Mouse (Mus musculus): ENCODE results near the gene Egln3.

Gene Egln3

DNA sequence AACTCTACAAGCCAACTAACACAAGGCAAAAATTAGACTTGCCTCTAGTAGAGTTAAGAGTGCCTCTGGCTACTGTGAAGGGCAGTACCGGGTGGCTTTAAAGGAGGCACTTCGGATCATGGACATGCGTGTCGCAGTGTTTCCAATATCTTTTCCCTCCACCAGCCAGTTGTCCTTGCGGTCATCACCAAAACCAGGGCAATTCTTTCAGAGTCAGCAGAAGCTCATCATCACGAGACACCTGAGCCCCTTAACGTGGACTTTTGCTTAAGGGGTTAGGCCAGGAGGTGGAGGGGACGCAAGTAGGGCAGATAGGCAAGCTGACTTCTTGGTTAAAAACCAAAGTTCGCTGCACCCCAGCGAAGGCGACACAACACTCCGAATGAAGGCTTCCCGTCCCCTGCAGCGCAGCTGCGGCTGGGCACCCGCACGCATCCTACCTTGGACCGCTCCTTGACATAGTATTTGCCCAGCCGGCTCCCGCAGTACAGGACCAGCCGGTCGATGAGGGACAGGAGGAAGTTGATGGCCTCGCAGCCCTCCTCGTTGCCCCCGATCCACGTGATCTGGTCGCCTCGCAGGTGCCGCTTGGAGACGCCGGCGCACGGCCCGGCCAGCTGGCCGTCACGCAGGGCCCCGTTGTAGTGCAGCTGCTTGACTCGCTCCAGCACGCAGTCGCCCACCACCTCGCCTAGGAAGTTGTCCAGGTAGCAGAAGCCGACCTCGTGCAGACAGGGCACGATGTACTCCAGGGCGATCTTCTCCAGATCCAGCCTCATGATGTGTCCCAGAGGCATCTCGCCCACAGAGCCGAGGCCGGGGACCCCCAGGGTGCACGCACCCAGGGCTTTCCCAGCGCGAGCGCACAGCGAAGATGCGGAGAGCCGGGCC lies 650 bp downstream of the Egln3 start:
- peak; percentile 50 for DNase-seq (ENCODE audit: low read depth, low spot score)

DNA sequence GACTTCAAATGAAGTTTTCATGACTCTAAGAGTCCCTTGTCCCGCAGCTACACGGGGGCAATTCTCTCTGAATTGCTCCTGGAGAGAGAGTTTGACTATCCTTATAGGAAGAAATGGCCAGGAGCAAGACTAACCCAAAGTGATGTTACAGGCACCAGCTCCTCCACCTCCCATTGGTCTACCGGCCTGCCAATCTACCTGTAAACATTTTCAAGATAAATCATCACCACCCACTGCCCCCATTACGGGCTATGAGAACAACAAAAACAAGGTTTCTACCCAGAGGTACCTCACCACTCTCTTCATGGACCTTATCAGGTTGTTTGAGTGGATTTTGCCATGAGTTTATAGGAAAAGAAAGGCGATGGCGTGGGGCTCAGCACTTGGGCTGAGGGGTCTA lies 1.4 kb downstream of the Egln3 start:
- DNase-seq (ENCODE audit: low read depth, low spot score), result peak; percentile 51

DNA sequence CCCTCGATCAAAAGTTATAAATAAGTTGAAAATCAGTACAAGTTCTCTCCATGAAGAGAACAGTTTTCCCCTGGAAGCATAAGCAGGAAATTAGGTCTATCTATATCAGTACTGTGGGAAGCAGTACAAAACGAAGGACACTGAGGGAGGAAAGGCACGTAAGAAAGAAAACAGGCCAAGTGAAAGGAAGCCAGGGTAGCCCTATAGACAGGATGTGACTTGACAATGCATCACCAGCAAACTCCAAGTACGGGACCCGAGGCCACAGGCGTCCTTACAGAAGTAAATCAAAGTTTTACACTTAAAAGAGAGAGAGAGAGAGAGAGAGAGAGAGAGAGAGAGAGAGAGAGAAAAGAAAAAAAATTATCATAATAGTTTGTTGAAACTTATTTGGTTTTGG lies 2.8 kb downstream of the Egln3 start:
- no peak for DNase-seq (ENCODE audit: low read depth, low spot score)

DNA sequence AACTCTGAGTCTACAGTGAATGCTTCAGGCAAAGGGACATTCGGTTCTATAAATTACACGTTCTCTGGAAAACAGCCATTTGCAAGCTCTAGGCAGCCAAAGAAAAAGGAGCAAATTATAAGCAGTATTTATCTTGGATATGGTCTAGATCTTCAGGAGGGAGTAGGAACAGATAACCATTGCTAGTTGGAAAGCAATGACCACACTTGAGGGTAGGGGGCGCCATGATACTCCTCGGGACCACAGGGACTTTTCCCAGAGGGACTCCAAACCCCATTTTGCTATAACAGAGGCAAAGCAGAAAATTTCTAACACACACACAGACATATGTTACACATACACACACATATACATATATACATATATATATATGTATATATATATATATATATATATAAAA lies 3.5 kb downstream of the Egln3 start:
- DNase-seq (ENCODE audit: low read depth, low spot score), result peak; percentile 54

DNA sequence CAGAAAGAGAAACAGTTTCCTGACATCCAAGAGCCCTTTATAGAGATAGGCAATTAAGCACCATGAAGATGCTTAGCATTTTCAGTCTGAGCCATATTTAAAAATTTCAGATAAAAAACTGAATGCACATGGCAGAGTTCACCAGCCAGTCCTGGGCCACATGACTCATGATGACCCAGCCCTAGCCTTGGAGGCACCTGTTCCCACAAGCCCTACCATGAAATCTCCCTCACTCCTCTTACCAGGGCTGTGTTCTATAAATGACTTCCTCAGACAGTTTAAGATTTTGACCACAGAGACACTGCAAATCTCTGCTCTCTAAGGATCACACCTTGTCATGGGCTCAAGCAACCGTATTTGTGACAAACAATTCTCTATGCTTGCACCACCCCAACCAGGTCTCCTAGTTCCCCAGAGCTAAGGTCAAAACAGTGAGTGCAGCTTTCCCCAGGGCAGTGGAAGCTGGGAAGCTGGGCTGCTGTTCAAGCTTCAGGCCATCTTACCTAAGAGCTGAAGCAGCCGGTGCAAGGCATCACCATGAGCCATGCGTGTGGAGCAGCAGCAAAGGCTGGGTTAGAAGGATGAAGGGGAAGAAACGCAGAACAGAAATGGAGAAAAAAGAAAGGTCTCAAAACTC lies 5.3 kb downstream of the Egln3 start:
- no peak for DNase-seq (ENCODE audit: low read depth, low spot score)

DNA sequence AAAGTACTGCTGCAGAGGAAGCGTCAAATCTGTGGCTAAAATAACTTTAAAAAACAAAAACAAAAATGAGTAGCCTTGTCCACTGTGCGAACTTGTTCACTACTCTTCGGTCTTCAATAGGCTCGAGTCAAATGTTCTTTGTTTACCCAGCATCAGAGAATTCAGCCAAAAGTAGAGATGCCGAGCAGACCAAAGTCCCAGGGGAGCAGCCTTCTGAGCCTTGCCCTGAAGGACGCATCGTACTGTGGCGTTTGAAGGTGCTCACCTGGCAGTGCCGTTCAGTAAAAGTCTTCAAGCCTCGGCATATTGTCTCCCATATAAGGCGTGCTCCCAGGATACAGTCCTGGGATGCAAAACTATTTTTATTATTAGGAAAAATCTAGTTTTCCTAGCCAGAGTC lies 5.8 kb downstream of the Egln3 start:
- no peak for DNase-seq (ENCODE audit: low read depth, low spot score)

DNA sequence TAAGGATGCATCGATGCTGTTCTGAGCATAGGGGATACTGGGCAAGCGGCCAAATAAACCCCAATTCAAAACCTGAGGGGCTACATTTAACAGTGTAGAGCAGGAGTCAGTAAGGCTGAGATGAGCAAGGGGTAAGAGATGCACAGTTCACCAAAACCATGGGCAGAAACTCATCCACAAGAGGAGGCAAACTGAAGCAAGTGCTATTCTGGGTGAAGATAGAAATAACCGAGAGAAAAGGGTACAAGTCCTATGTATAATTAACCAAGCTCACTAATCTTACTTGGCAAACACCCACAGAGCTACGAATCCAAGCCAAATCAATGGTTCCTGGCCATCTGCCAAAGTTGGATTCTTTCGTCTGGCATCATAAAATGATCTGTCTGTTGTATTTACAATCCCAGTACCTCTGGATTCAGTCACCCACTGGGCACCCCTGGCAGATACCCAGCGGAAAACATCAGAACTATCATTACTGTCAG lies 6.3 kb downstream of the Egln3 start:
- DNase-seq (ENCODE audit: low read depth, low spot score), result no peak

DNA sequence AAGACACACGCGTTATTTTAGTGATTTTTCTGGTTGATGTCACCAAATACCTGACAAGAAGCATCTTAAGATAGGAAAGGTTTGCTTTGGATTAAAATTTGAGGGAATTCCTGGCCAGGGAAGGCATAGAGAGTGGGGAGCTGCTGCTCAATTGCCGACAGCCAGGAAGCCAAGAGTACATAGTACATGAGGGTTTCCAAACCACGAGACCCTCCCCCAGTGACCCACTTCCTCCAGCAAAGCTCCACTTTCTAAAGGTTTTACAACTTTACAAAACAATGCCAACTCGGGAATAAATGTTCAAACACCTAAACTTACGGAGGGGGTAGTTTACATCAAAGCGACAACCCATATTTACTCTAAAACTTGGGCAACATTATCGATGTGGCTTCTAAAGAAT lies 6.8 kb downstream of the Egln3 start:
- DNase-seq (ENCODE audit: low read depth, low spot score), result no peak

DNA sequence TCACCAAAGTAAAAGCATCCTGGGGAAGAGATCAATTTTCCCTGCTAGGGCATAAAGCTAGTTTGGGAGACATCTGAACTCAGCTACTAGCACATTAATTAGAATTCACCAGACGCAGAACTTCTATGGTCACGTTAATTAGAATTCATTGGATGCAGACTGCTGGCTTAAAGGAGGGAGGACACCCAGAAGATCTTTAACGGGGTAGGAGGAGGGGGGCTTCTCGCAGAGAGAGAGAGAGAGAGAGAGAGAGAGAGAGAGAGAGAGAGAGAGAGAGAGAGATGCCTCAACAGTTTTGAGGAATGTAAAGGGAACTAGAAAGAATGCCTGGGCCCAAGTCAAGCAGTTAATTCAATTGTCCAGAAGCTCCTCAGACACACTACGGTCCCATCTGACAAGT lies 9.5 kb downstream of the Egln3 start:
- DNase-seq (ENCODE audit: low read depth, low spot score), result no peak

DNA sequence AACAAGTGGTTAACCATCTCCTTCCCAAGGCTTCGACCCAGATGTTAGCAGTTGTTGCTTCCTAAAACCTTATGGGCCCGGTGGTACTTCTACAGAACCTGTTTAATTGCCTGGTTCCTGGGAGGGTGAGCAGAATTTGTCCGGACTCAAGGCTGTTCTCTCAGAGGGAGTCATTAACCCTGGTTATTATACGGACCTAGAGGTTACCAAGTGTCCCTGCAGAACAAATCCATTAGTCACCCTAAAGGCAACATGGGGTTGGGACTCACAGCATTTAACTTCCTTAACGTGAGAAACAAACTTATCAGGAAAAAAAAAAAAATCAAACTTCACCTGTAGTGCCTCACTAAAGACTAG lies 11.4 kb downstream of the Egln3 start:
- no peak for DNase-seq (ENCODE audit: low read depth, low spot score)

DNA sequence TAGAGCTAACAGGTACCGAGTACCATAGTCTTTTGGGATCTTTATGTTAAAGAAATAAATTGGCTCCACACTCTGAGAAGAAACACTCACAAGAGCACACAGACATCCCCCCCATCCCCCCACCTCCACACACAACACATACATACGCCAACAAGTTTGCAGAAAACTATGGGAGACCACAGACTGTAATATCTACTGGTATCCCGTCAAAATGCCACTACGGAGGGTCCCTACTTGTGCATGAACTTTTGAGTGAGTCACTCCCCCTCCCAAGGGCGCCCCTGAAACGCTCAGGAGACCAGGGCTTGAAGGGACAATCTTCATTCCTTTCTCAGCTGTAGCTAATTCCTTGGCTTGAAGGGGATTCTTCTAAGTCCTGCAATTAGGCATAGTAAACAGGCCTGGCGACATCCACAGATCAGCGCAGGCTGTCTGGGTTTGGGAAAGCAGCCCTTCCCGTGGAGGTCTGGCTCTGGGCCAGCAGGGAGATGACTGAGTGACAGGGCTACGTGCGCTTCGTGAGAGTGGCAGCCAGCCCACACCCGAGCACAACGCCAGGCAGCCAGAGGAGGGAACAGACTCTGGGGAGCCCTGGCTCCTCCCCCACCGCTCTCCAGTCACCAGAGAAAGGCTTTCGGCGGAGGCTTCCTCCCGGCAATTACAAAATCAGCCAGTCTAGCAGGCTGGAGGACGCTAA lies 11.9 kb downstream of the Egln3 start:
- DNase-seq (ENCODE audit: low read depth, low spot score), result peak; percentile 79

DNA sequence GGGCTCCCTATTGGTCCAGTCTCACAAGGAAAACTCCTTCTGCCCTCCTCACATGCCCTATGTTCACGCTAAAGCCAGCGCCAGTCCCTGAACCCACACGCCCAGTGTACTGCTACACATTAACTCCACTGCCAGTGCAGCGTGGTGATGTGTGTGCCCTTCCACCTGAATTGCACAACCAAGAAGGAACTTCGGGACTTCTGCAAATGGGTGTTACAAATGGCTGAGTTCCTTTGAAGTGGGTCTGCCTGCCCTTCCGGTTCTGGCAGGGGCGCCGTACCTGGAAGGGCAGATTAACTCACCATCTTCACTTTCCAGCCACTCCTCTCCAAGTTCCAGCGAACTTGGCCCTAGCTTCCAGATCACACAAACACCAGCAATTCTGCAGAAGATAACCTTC lies 12.5 kb downstream of the Egln3 start:
- DNase-seq (ENCODE audit: low read depth, low spot score), result no peak

DNA sequence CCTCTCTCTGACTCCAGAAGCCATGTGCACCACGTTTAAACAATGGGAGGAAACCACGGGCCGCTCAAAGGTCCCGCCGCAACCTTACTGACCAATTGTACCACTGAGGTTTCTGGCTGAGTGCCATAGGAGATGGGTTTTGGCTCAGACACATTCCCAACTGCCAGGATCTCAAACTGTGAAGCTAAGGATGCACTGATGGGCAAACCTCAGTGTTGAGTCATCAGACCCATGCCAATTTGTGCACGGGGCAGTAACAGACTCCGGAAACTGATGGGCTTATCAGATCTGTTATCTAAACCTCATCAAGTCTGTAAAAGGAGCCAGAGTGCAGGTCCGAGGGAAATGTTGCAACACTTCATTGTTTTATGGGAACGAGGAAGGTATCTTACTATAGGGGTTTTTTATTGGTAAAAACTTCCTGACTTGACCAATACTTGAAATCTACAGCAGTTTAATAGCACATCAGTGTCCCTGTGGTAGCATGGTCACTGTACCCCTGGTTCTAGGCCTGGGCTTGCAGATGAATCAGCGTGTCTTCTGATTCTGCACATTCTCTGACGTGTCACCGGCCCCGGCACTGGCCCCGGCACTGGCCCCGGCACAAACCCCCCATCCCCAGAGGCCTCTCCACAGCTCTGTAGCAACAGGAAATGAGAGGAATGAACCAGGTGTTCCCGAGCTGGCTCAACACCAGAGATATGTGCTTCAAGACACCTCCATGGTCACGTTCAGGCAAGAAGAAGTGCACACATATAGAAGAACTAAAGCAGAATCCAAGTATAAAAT lies 15.7 kb downstream of the Egln3 start:
- DNase-seq (ENCODE audit: low read depth, low spot score), result no peak

DNA sequence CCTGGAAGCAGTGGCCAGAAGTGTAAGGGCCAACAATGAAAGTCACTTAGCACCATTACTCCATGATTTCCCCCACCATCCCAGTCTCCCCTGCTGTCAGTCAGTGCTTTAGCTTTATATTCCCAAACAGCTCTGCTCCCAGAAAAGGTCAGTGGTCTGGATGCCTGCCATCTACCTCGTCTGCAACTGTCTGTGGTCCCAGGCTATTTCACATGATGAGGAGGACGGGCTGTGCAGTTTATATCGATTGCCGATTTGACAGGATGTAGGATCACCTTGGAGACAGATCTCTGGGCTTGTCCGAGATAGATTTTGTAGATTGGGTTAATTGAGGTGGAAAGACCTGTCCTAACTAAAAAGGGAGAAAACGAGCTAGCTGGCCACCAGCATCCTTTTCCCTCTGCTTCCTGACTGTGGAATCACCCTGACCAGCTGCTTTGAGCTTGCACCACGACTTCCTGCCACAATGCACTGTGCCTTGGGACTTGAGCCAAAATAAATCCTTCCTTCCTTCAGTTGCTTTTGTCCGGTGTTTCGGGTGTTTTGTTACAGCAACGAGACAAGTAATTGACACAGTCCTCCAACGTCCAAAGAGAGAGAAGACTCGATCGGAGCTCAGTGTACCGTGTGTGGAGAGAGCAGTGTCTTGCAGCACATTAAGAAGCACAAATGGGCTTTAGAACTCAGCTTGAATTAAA lies 16.6 kb downstream of the Egln3 start:
- DNase-seq (ENCODE audit: low read depth, low spot score), result no peak

DNA sequence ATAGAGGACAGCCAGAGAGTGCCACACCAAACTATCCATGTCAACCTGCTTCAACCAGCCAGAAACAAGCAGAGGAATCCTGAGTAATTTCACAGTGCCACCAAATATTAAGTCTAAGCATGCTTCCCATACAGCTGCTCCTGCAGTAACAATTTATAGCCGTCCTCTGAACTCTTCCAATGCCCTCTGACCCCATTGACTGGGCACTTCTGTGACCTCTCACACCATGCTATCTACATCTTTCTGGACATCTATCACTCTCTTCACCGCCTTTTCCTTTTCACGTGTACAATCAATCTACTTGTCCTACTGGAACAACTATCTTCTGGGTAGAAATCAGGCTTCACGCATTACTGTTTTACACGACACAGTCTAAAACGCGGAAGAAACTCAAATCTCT lies 19.4 kb downstream of the Egln3 start:
- no peak for DNase-seq (ENCODE audit: low read depth, low spot score)

DNA sequence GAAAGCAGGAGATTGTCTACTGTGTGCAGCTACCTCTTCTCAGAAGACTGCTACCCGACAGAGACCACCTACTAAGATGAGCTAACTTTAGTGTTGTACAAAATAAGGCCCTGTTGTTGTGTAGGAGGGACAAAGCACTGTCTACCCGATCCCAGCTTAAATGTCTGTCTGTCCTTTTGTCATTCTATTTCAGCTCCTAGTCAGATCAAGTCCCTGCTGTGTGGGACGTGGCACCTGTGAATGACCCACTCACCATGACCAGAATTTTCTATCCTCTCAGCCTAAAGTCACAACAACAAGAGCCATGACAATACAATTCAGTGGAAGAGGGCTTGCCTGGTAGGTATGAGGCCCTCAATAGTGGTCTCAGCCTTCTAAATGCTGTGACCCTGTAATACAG lies 25.3 kb downstream of the Egln3 start:
- DNase-seq (ENCODE audit: low read depth, low spot score), result peak; percentile 89

DNA sequence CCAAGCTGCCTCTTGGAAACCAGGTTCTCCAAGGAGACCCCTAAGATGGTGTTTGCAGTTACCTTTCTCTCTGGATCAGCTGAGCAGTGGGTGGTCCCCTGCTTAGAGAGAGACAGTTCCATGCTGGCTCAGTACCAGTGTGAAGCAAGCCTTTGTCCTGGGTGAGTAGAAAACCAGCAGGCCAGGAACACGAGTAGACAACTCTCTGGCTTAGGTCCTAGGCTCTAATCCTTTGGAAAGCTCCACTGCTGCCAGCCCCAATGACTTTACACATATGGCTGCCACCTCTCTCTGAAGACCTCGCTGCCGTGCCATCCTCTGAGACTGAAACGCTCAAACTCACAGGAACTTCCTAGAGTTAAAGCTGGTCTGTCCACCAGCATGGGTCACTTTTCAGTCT lies 34.9 kb downstream of the Egln3 start:
- DNase-seq (ENCODE audit: low read depth, low spot score), result no peak

DNA sequence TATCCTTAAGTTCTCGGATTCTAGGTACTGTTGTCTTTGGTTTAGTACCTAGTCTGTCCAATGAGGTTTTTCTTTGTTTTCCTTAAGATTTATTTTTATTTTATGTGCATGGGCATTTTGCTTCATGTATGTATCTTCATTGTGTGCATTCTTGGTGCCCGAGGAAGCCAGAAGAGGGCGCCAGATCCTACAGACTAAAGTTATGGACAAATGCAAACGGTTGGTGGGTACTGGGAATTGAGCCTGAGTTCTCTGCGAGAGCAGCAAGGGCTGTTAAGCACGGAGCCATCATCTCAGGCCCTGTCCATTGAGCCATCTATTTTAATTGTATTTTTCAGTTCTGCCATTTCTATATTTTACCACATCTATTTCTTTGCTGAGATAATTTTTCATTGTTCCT lies 35.9 kb downstream of the Egln3 start:
- DNase-seq (ENCODE audit: low read depth, low spot score), result peak; percentile 64

DNA sequence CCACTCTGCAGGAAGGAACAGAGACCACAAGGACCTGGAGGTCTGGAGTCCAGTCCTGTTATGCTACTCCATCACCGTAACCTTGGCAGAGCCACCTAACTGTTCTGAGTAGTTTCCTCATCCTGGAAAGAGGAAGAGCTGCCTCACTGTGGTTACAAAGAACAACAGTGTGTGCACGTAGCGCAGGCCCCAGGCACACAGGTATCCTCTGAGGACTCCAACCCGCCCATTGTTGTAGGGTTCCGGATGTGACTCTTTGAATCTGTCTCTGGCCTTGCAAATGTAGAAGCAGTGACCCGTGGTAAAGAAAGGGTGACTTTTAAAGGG lies 39.0 kb downstream of the Egln3 start:
- peak; percentile 85 for DNase-seq (ENCODE audit: low read depth, low spot score)

DNA sequence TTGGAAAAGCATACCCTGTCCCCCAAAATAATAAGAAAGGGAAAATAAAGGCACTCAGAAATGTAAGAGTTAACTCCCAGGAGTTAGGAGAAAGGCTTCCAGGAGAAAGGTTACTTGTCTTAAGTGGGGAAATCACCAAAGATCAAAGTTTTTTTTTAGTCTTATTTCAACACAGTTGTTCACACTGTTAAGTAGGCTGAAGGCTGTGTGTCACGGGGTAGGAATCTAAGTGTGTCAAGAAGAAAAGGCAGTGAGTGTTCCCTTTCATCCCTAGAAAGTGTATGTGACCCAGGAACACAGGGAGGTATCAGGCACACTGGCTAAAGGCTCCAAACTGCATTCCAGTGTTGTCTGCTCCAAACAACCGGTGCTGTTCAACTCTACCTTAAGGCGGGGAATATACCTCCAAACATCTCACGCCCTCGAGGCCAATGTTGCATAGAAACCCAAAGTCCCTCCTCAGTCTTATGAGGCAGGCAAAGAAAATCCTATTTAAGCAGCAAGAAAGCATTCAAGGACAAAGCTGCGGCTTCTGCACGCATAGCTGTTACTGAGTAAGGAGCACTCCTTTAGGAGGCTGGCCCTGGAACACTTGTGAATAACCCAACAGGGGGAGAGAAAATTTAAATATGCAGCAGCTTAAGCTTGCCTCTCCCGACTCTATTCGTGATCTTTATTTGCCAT lies 39.5 kb downstream of the Egln3 start:
- no peak for DNase-seq (ENCODE audit: low read depth, low spot score)

DNA sequence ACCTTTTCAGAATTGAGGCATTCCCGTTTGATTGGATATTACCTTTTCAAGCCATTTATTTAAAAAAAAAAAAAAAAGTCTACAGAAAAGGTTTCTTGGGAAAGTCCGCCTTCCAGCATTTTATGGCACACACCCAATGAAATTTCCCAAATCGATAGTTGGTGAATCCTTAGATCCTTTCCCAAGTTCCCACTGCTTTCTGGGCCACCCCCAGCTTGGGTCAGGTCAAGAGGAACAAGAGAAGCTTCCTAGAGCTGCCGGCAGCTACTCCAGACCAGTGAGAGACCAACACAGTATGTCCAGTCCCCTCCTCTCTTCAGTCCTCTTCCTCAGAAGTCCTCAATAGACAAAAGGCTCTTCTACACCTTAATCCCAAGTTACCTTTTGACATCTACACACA lies 40.5 kb downstream of the Egln3 start:
- DNase-seq (ENCODE audit: low read depth, low spot score), result no peak
